Mouse (Mus musculus) neural tube, embryonic 11.5 days (tissue): ENCODE measurements around the gene Fgfr3. TPM values are rescaled to one million over a fixed set of nuclear protein-coding genes. Genes with fewer than 3 reads are reported as not detected.

Source experiments
- ATAC-seq: fragments of 200-750 bp; cut with Nextera tagmentation; 2 replicates; pipeline ENCODE4 v1.8.0; 2017; ENCODE audit warnings: moderate number of reproducible peaks, mild to moderate bottlenecking, moderate TSS enrichment, moderate library complexity; ENCODE audit not compliant: insufficient read depth, low FRiP score, low TSS enrichment
- DNase-seq: peaks from one replicate; pipeline ENCODE4 v3.0.0-alpha.2; 2015; ENCODE audit warnings: low spot score
- H3K27ac ChIP-seq: fragments of 300-500 bp; sonication (generic); 2 replicates; pipeline ENCODE4 v1.5.1; 2014; ENCODE audit warnings: low read depth, mild to moderate bottlenecking, low read length
- H3K27me3 ChIP-seq: fragments of 300-500 bp; sonication (generic); 2 replicates; pipeline ENCODE4 v1.6.1; 2014; ENCODE audit warnings: mild to moderate bottlenecking, low read length, mixed read lengths; ENCODE audit not compliant: control insufficient read depth, insufficient read depth
- H3K36me3 ChIP-seq: fragments of 300-500 bp; sonication (generic); 2 replicates; pipeline ENCODE4 v1.6.1; 2014; ENCODE audit warnings: mild to moderate bottlenecking, low read length, moderate library complexity, mixed read lengths; ENCODE audit not compliant: control insufficient read depth, insufficient read depth
- H3K4me1 ChIP-seq: fragments of 300-500 bp; sonication (generic); 2 replicates; pipeline ENCODE4 v1.6.1; 2014; ENCODE audit warnings: low read length, mixed read lengths; ENCODE audit not compliant: control insufficient read depth, insufficient read depth
- H3K4me2 ChIP-seq: fragments of 300-500 bp; sonication (generic); 2 replicates; pipeline ENCODE4 v1.6.1; 2014; ENCODE audit warnings: low read depth, mild to moderate bottlenecking, moderate library complexity
- H3K4me3 ChIP-seq: fragments of 300-500 bp; sonication (generic); 2 replicates; pipeline ENCODE4 v1.5.1; 2014; ENCODE audit warnings: low read depth, low read length
- H3K9ac ChIP-seq: fragments of 300-500 bp; sonication (generic); 2 replicates; pipeline ENCODE4 v1.6.1; 2014; ENCODE audit warnings: mild to moderate bottlenecking, low read length
- H3K9me3 ChIP-seq: fragments of 300-500 bp; sonication (generic); 2 replicates; pipeline ENCODE4 v1.6.1; 2016; ENCODE audit warnings: low read length; ENCODE audit not compliant: control insufficient read depth
- WGBS: fragments of 180-500 bp; shearing (Covaris S2); extraction: QIAGEN DNeasy Blood & Tissue Kit; methylation state at CpG from one replicate; pipeline ENCODE4 v1.1.7; 2014; 5-methylcytosine and 5-hydroxymethylcytosine counted together
- polyA plus RNA-seq: library from polyadenylated mRNA; unstranded; fragments of >200 nt; fragmentation: Nextera tagmentation; extraction: Ambion mirVana; gene quantifications from 2 replicates; pipeline ENCODE4 v1.2.1, GENCODE M21; 2014

Gene Fgfr3
- polyA plus RNA-seq, 1 experiment from 2014 or later = 72.0 TPM

- 0 out of 2 replicates have a peak overlapping the region, but pooled peaks have one; percentile 8 for H3K9ac ChIP-seq
- no peak overlapping the region for H3K4me3 ChIP-seq
- 37% methylated on average over 8 of the region's 8 CpGs for WGBS
- H3K27me3 ChIP-seq = 0 out of 2 replicates have a peak, but pooled peaks cover 2% of the 10 kb centered on the region
- peak; percentile 50 for DNase-seq
- no peaks in the 10 kb centered on the region for H3K36me3 ChIP-seq
- H3K27ac ChIP-seq = peak overlapping the region; percentile 83
- ATAC-seq = peak; percentile 13; the same call in 1 of the 2 replicates
- no peaks in the 10 kb centered on the region for H3K9me3 ChIP-seq
- no peak overlapping the region for H3K4me2 ChIP-seq
- H3K4me1 ChIP-seq = peaks cover 38% of the 10 kb centered on the region
Measured at GRCm38 (mm10) chr5:33703999-33704398, 17.5 kb upstream of the Fgfr3 start.

GRCm38 (mm10) chr5:33704945-33705611, 16.4 kb upstream of the Fgfr3 start:
- peak; percentile 80 for DNase-seq
- H3K4me2 ChIP-seq = peak overlapping the region; percentile 10; the same call in 1 of the 2 replicates
- no peak overlapping the region for H3K4me3 ChIP-seq
- 4% methylated on average over 10 of the region's 11 CpGs for whole genome bisulfite sequencing
- no peaks in the 10 kb centered on the region for H3K27me3 ChIP-seq
- no peaks in the 10 kb centered on the region for H3K36me3 ChIP-seq
- peak; percentile 89 for ATAC-seq
- peak overlapping the region; percentile 83 for H3K27ac ChIP-seq
- peaks cover 31% of the 10 kb centered on the region for H3K4me1 ChIP-seq
- H3K9me3 ChIP-seq = no peaks in the 10 kb centered on the region
- H3K9ac ChIP-seq = peak overlapping the region; percentile 28; the same call in 1 of the 2 replicates

GRCm38 (mm10) chr5:33705612-33706349, 15.7 kb upstream of the Fgfr3 start:
- WGBS = 15% methylated on average over 9 of the region's 9 CpGs
- H3K36me3 ChIP-seq = no peaks in the 10 kb centered on the region
- no peaks in the 10 kb centered on the region for H3K27me3 ChIP-seq
- ATAC-seq (no peak), DNase-seq (no peak)
- H3K4me3 ChIP-seq = no peak overlapping the region
- no peaks in the 10 kb centered on the region for H3K9me3 ChIP-seq
- peaks cover 27% of the 10 kb centered on the region for H3K4me1 ChIP-seq
- H3K4me2 ChIP-seq = peak overlapping the region; percentile 10
- peak overlapping the region; percentile 83 for H3K27ac ChIP-seq
- H3K9ac ChIP-seq = peak overlapping the region; percentile 14

GRCm38 (mm10) chr5:33706350-33706629, 15.2 kb upstream of the Fgfr3 start:
- 87% methylated on average over 1 of the region's 1 CpGs for WGBS
- Histone ChIP-seq H3K4me3 (no peak overlapping the region), H3K4me2 (no peak overlapping the region), H3K36me3 (no peaks in the 10 kb centered on the region), H3K4me1 (peaks cover 27% of the 10 kb centered on the region), H3K27ac (peak overlapping the region; percentile 83), H3K27me3 (no peaks in the 10 kb centered on the region), H3K9ac (peak overlapping the region; percentile 1; the same call in 1 of the 2 replicates), H3K9me3 (no peaks in the 10 kb centered on the region)
- ATAC-seq (no peak), DNase-seq (no peak)

DNA sequence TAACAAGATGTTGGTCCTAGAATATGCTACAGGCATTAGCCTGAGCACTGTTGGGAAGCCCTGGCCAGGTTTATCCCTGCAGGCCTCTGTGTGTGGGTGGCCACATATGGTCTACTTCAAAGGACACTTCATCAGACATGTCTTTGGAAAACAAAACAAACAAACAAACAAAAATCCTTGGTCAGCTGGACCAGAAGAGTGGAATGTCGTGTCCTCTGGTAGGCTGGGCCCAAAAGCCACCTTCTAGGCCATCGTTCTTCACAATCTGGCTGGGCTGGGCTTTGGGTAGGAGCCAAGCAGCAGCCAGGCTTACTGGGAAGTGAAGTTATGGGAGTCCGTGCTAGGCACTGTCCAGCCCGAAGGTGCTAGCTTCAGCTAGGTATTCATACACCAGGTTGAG, 14.3 kb upstream of the Fgfr3 start:
- H3K27me3 ChIP-seq = no peaks in the 10 kb centered on the region
- no peak overlapping the region for H3K4me2 ChIP-seq
- no peak overlapping the region for H3K27ac ChIP-seq
- no peak for ATAC-seq
- WGBS = 73% methylated on average over 4 of the region's 4 CpGs
- no peaks in the 10 kb centered on the region for H3K9me3 ChIP-seq
- H3K4me3 ChIP-seq = no peak overlapping the region
- peaks cover 27% of the 10 kb centered on the region for H3K4me1 ChIP-seq
- no peak for DNase-seq
- H3K9ac ChIP-seq = no peak overlapping the region
- no peaks in the 10 kb centered on the region for H3K36me3 ChIP-seq

- ATAC-seq = no peak
- no peak overlapping the region for H3K4me2 ChIP-seq
- H3K27me3 ChIP-seq = no peaks in the 10 kb centered on the region
- no peak for DNase-seq
- H3K4me3 ChIP-seq = no peak overlapping the region
- no peaks in the 10 kb centered on the region for H3K9me3 ChIP-seq
- 71% methylated on average over 2 of the region's 2 CpGs for WGBS
- no peak overlapping the region for H3K27ac ChIP-seq
- H3K36me3 ChIP-seq = no peaks in the 10 kb centered on the region
- H3K4me1 ChIP-seq = peaks cover 25% of the 10 kb centered on the region
- no peak overlapping the region for H3K9ac ChIP-seq
Measured at GRCm38 (mm10) chr5:33709037-33709436, 12.4 kb upstream of the Fgfr3 start.

- 84% methylated on average over 2 of the region's 2 CpGs for WGBS
- Histone ChIP-seq H3K9me3 (no peaks in the 10 kb centered on the region), H3K27me3 (no peaks in the 10 kb centered on the region), H3K4me3 (no peak overlapping the region), H3K36me3 (no peaks in the 10 kb centered on the region), H3K4me2 (no peak overlapping the region), H3K9ac (no peak overlapping the region), H3K27ac (no peak overlapping the region), H3K4me1 (no peaks in the 10 kb centered on the region)
- DNase-seq (no peak), ATAC-seq (no peak)
Measured at GRCm38 (mm10) chr5:33712550-33712949, 8.9 kb upstream of the Fgfr3 start.

DNA sequence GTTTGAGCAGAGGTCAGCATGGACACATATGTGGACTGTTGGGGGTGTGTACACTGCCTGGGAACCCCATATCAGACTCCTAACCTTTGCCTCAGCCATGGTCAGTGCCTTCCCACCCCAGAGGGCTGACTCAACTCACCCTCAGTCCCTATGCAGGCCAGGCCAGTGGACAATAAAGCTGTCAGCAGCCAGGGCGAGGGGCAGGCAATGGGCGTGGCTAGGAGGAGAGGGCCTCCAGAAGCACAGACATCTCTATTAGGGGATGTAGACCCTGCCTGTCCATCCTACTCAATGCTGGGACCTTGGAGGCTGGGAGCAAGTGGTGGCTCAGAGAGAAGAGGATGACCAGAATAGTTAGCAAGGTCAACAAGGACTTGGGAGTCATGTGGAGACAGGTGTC, 6.3 kb upstream of the Fgfr3 start:
- H3K27me3 ChIP-seq = no peaks in the 10 kb centered on the region
- no peak for ATAC-seq
- no peak overlapping the region for H3K9ac ChIP-seq
- no peak for DNase-seq
- H3K4me3 ChIP-seq = no peak overlapping the region
- no peak overlapping the region for H3K4me2 ChIP-seq
- H3K4me1 ChIP-seq = peaks cover 2% of the 10 kb centered on the region; the same call in 1 of the 2 replicates
- 25% methylated on average over 2 of the region's 2 CpGs for WGBS
- H3K36me3 ChIP-seq = no peaks in the 10 kb centered on the region
- no peaks in the 10 kb centered on the region for H3K9me3 ChIP-seq
- no peak overlapping the region for H3K27ac ChIP-seq

DNA sequence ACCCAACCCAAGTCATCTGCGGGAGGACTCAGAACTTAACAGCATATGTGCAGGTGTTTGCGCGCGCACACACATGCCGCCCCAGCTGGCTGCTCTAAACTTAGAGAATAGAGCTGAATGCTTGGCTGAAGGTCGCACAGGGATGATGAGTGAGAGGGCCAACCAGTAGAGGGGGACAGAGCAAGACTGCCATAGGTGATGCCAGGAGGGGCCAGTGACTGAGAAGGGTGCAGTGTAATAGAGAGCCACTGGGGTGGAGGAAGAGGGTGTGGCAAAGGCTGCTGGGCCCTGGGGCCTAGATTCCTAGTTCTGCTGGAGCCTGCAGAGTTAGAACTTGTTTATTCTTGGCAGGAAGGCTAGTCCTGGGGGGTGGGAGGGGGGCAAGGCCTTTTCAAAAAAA, 5.0 kb upstream of the Fgfr3 start:
- H3K4me3 ChIP-seq = no peak overlapping the region
- H3K27me3 ChIP-seq = no peaks in the 10 kb centered on the region
- H3K36me3 ChIP-seq = no peaks in the 10 kb centered on the region
- H3K9me3 ChIP-seq = no peaks in the 10 kb centered on the region
- H3K27ac ChIP-seq = no peak overlapping the region
- H3K4me1 ChIP-seq = peaks cover 7% of the 10 kb centered on the region
- ATAC-seq (no peak), DNase-seq (no peak)
- WGBS = 81% methylated on average over 6 of the region's 6 CpGs
- H3K4me2 ChIP-seq = no peak overlapping the region
- no peak overlapping the region for H3K9ac ChIP-seq
